Mouse (Mus musculus): Measurements from ENCODE around the gene Vasn. TPM values are rescaled to one million over a fixed set of nuclear protein-coding genes. Genes with fewer than 3 reads are reported as not detected.

Gene Vasn
- polyA plus RNA-seq (2012; rRNA removed), result 6.9 and 9.9 TPM in 2 replicates

GRCm38 (mm10) chr16:4639831-4640237 lies at the start of gene Vasn, which contains the start of gene Dnaja3:
TSS of gene Vasn (plus strand) at chr16:4639941.
TSS of gene Dnaja3 (plus strand) at chr16:4639989.
- TF ChIP-seq POLR2A (IDR thresholded peaks at IDR 0.05; ENCODE audit: borderline replicate concordance, extremely low read depth, insufficient read depth, insufficient read length, poor library complexity, severe bottlenecking) (no peak), CTCF (IDR thresholded peaks at IDR 0.05; ENCODE audit: borderline replicate concordance, extremely low read depth, insufficient read depth, insufficient read length) (no peak)
- peak; percentile 91 for DNase-seq (ENCODE audit: low read depth)

DNA sequence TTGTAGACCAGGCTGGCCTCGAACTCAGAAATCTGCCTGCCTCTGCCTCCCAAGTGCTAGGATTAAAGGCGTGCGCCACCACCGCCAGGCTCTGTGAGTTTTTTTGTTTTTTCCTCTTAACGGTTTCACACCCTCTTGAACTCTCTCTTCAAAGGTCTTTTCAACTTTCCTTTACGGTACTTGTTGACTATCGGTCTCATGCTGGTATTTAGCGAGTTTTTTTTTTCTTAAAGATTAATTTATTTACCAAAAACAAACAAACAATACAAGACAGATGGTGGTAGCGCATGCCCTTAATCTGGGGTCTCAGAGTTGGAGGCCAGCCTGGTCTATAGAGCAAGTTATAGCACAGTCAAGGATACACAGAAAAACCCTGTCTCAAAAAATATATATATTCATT lies 49.5 kb upstream of the Vasn start:
- TF ChIP-seq POLR2A (IDR thresholded peaks at IDR 0.05; ENCODE audit: borderline replicate concordance, extremely low read depth, insufficient read depth, insufficient read length, poor library complexity, severe bottlenecking), result no peak
- no peak for TF ChIP-seq CTCF (IDR thresholded peaks at IDR 0.05; ENCODE audit: borderline replicate concordance, extremely low read depth, insufficient read depth, insufficient read length)
- DNase-seq (ENCODE audit: low read depth), result no peak

DNA sequence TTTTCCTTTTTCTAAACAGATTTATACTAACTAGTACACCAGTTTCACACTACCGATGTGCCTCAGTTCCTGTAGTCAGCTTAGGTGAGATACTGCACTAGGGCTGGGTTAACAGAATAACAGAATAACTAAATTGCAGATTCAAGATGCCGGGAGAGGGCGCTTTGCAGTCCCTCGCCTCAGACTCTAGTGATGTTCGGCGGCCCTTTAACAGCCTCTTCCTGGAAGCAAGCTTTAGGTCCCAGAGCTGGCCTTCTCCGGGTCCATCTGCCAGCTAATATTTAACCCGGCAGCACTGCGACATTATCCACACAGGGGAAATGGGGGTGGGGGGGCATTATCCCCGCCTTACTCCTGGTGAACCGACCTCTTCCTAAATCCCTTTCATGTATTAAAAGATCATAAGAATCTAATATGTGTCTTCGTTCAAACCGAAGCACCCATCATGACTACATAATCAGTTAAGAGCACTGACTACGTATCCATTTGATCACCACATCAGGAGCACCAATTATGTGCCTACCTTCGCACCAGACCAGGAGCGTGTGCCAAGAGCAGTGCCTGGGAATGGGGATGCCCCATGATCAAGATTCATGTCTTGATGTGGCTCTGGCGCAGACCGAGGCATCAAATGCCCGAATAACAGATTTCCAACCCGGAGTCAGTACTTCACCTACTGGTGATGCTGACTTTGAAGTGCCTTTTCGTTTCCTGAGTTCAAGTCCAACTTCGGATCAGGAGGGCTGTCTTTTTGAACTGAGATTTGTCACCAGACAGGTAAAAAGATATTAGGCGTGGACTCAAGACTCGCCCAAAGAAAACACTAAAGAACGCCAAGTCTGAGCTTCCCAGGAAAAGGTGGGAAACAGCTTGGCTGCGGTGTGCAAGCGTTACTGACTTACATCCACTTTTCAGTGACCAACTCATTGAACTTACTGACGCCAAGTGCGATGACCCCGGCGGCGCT lies 46.5 kb upstream of the Vasn start:
- peak; percentile 85 for DNase-seq (ENCODE audit: low read depth)
- TF ChIP-seq POLR2A (IDR thresholded peaks at IDR 0.05; ENCODE audit: borderline replicate concordance, extremely low read depth, insufficient read depth, insufficient read length, poor library complexity, severe bottlenecking) (no peak), CTCF (IDR thresholded peaks at IDR 0.05; ENCODE audit: borderline replicate concordance, extremely low read depth, insufficient read depth, insufficient read length) (peak; percentile 58)

DNA sequence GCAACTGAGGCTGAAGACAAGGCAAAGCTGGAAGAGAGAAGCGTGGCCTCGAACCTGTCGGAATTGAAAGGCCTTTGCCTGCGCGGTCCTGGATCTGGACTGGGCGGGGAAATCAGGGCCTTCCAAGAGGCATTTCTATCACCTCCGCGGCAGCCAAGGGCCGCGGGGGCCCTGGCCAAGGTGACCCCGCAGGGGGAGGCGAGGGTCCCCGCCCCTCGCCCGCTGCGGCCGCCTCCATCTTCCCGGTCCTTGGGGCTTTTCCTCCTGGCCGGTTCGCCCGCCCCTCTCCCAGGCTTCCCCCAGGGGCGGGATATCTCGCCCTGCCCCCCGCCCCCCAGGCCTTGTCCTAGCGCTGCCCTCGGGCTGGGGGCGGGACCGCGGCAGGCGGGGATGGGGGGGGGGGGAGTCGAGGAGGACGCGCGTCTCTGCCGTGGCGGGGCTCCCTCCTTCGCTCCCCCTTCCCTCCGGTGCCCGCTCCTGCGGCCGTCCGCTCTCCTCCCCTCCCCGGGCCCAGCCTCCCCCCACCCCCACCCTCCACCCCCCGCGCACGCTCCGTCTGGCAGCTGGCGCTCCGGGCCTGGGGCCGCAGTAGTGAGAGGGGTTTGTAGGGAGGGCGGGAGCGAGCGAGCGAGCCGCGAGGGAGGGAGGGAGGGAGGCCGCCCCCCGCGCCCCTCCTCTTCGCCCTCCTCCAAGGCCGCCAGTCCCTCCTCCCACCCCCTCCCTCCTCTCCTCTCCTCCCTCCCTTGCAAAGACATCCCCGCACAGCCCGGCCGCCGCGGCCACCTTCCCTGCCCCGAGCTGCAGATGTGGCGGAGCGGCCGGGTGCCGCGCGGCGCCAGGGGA lies 45.5 kb upstream of the Vasn start, which contains the start of gene Glis2:
Gene Glis2 (plus strand): TSS at position 743 of the 843 bp plus-strand sequence.
- peak; percentile 98 for DNase-seq (ENCODE audit: low read depth)
- TF ChIP-seq POLR2A (IDR thresholded peaks at IDR 0.05; ENCODE audit: borderline replicate concordance, extremely low read depth, insufficient read depth, insufficient read length, poor library complexity, severe bottlenecking), result peak; percentile 77
- no peak for TF ChIP-seq CTCF (IDR thresholded peaks at IDR 0.05; ENCODE audit: borderline replicate concordance, extremely low read depth, insufficient read depth, insufficient read length)

GRCm38 (mm10) chr16:4594814-4595526 lies 44.8 kb upstream of the Vasn start:
- DNase-seq (ENCODE audit: low read depth), result peak; percentile 65
- TF ChIP-seq CTCF (IDR thresholded peaks at IDR 0.05; ENCODE audit: borderline replicate concordance, extremely low read depth, insufficient read depth, insufficient read length) (no peak), POLR2A (IDR thresholded peaks at IDR 0.05; ENCODE audit: borderline replicate concordance, extremely low read depth, insufficient read depth, insufficient read length, poor library complexity, severe bottlenecking) (no peak)

DNA sequence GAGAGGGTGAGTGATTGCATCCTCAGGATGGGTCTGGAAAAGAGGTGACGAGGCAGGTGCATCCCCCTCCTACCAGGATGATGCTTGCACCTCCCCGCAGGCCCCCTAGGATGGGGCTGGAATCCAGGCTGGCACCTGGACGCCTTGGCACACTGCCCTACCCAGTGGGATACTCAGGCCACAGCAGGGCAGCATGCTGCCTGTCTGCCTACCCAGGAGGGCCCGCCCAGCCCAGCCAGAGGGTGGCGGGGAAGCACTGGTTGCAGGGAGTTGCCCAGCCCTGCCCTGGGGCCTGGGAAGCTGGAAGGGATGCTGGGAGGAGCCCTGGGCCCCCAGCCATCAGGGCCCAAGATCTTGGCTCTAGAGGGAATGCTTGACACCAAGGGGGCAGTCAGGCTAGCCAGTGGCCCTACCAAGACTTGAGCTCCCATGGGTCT lies 44.2 kb upstream of the Vasn start:
- DNase-seq (ENCODE audit: low read depth), result peak; percentile 52
- no peak for TF ChIP-seq POLR2A (IDR thresholded peaks at IDR 0.05; ENCODE audit: borderline replicate concordance, extremely low read depth, insufficient read depth, insufficient read length, poor library complexity, severe bottlenecking)
- no peak for TF ChIP-seq CTCF (IDR thresholded peaks at IDR 0.05; ENCODE audit: borderline replicate concordance, extremely low read depth, insufficient read depth, insufficient read length)

- peak; percentile 44 for DNase-seq (ENCODE audit: low read depth)
- TF ChIP-seq POLR2A (IDR thresholded peaks at IDR 0.05; ENCODE audit: borderline replicate concordance, extremely low read depth, insufficient read depth, insufficient read length, poor library complexity, severe bottlenecking) (no peak), CTCF (IDR thresholded peaks at IDR 0.05; ENCODE audit: borderline replicate concordance, extremely low read depth, insufficient read depth, insufficient read length) (no peak)
Observed at GRCm38 (mm10) chr16:4596141-4596728, 43.5 kb upstream of the Vasn start.

- TF ChIP-seq POLR2A (IDR thresholded peaks at IDR 0.05; ENCODE audit: borderline replicate concordance, extremely low read depth, insufficient read depth, insufficient read length, poor library complexity, severe bottlenecking), result no peak
- no peak for TF ChIP-seq CTCF (IDR thresholded peaks at IDR 0.05; ENCODE audit: borderline replicate concordance, extremely low read depth, insufficient read depth, insufficient read length)
Observed at GRCm38 (mm10) chr16:4596836-4597235, 42.9 kb upstream of the Vasn start.

GRCm38 (mm10) chr16:4597296-4597695 lies 42.4 kb upstream of the Vasn start:
- TF ChIP-seq POLR2A (IDR thresholded peaks at IDR 0.05; ENCODE audit: borderline replicate concordance, extremely low read depth, insufficient read depth, insufficient read length, poor library complexity, severe bottlenecking) (no peak), CTCF (IDR thresholded peaks at IDR 0.05; ENCODE audit: borderline replicate concordance, extremely low read depth, insufficient read depth, insufficient read length) (no peak)

More at GRCm38 (mm10) chr16:4596836-4597235, 42.9 kb upstream of the Vasn start:
- no peak for DNase-seq (ENCODE audit: low read depth)

DNA sequence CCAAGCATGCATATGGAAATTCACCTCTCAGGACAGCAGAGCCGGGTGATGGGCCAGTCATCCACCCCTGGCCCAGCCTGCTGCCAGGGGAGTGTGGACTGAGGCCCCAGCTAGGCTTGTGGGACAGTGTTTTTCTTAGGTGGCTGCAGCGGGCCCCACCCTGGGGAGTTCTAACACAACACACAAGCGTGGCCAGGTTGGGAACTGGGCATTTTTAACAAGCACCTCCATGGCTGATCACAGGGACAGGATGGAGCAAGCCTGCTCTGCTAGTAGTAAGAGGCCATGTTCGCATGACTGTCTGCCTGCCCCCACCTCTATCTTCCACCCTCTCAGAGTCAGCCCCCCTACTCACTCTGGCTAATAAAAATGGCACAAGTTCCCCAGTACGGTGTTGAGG lies 41.7 kb upstream of the Vasn start:
- TF ChIP-seq POLR2A (IDR thresholded peaks at IDR 0.05; ENCODE audit: borderline replicate concordance, extremely low read depth, insufficient read depth, insufficient read length, poor library complexity, severe bottlenecking) (no peak), CTCF (IDR thresholded peaks at IDR 0.05; ENCODE audit: borderline replicate concordance, extremely low read depth, insufficient read depth, insufficient read length) (no peak)
- no peak for DNase-seq (ENCODE audit: low read depth)

More at GRCm38 (mm10) chr16:4597296-4597695, 42.4 kb upstream of the Vasn start:
- no peak for DNase-seq (ENCODE audit: low read depth)
